Mouse (Mus musculus) heart, embryonic 14.5 days (tissue): ENCODE measurements around the gene Tap2. TPM values are rescaled to one million over a fixed set of nuclear protein-coding genes. Genes with fewer than 3 reads are reported as not detected.
A peak's percentile ranks its signal among the peaks of the same experiment; 100 is the strongest.

ENCODE experiments used
- ATAC-seq: fragments of 200-750 bp; cut with Nextera tagmentation; 2 replicates; pipeline ENCODE4 v1.8.0; 2017; ENCODE audit warnings: low read depth, moderate TSS enrichment; ENCODE audit not compliant: insufficient number of reproducible peaks, insufficient read depth, low FRiP score
- H3K27ac ChIP-seq, 2 experiments: fragments of 200-500 bp in 1 of 2; fragments of 300-500 bp in 1 of 2; sonication (generic) in 1 of 2; replicated peaks in 1 of 2; 2 replicates each; pipeline ENCODE4 v1.5.1; 2012 to 2014; ENCODE audit warnings: low read depth in 2 of 2, low read length in 2 of 2, control low read depth in 1 of 2, mild to moderate bottlenecking in 1 of 2, mixed read lengths in 1 of 2; ENCODE audit not compliant: control insufficient read depth in 1 of 2, insufficient read depth in 1 of 2
- H3K27me3 ChIP-seq: fragments of 300-500 bp; sonication (generic); 2 replicates; pipeline ENCODE4 v1.6.1; 2014; ENCODE audit warnings: mild to moderate bottlenecking, low read length, control low read depth; ENCODE audit not compliant: control insufficient read depth, insufficient read depth
- H3K36me3 ChIP-seq: fragments of 300-500 bp; sonication (generic); 2 replicates; pipeline ENCODE4 v1.6.1; 2014; ENCODE audit warnings: mild to moderate bottlenecking, control low read depth, low read length, mixed read lengths; ENCODE audit not compliant: control insufficient read depth, insufficient read depth
- H3K4me1 ChIP-seq, 2 experiments: fragments of 200-500 bp in 1 of 2; fragments of 300-500 bp in 1 of 2; sonication (generic) in 1 of 2; 2 replicates each; pipeline ENCODE4 v1.6.1; 2012 to 2014; ENCODE audit warnings: low read length in 2 of 2, control low read depth in 1 of 2, mixed read lengths in 1 of 2; ENCODE audit not compliant: control insufficient read depth in 2 of 2, insufficient read depth in 2 of 2
- H3K4me2 ChIP-seq: fragments of 300-500 bp; sonication (generic); 2 replicates; pipeline ENCODE4 v1.6.1; 2014; ENCODE audit warnings: mild to moderate bottlenecking, low read length
- H3K4me3 ChIP-seq, 2 experiments: fragments of 200-500 bp in 1 of 2; fragments of 300-500 bp in 1 of 2; sonication (generic) in 1 of 2; 2 replicates each; pipeline ENCODE4 v1.5.1; 2012 to 2014; ENCODE audit warnings: low read length in 2 of 2, mild to moderate bottlenecking in 2 of 2, control low read depth in 1 of 2, low read depth in 1 of 2, moderate library complexity in 1 of 2; ENCODE audit not compliant: control insufficient read depth in 1 of 2, insufficient read depth in 1 of 2
- H3K9ac ChIP-seq: fragments of 300-500 bp; sonication (generic); 2 replicates; pipeline ENCODE4 v1.6.1; 2014; ENCODE audit warnings: mild to moderate bottlenecking, low read length
- H3K9me3 ChIP-seq: fragments of 300-500 bp; sonication (generic); 2 replicates; pipeline ENCODE4 v1.6.1; 2016; ENCODE audit warnings: low read length, control low read depth; ENCODE audit not compliant: control insufficient read depth
- WGBS: fragments of 180-500 bp; shearing (Covaris S2); extraction: QIAGEN DNeasy Blood & Tissue Kit; methylation state at CpG from one replicate; pipeline ENCODE4 v1.1.7; 2014; 5-methylcytosine and 5-hydroxymethylcytosine counted together
- polyA plus RNA-seq: library from polyadenylated mRNA; unstranded; fragments of >200 nt; fragmentation: Nextera tagmentation; extraction: Ambion mirVana; gene quantifications from 2 replicates; pipeline ENCODE4 v1.2.1, GENCODE M21; 2014

The Tap2 gene
- polyA plus RNA-seq, 1 experiment from 2014 or later = 2.1 TPM

GRCm38 (mm10) chr17:34201506-34202055 lies 1.7 kb upstream of the Tap2 start:
- Histone ChIP-seq H3K27ac (no peak overlapping the region), H3K9me3 (no peaks in the 10 kb centered on the region), H3K4me3 (no peak overlapping the region), H3K4me1 (peaks cover 7 to 20% of the 10 kb centered on the region in 2 experiments; a peak in 3 of 4 replicates), H3K27me3 (peaks cover 60% of the 10 kb centered on the region), H3K4me2 (no peak overlapping the region), H3K36me3 (no peaks in the 10 kb centered on the region), H3K9ac (no peak overlapping the region)
- WGBS = 61% methylated on average over 7 of the region's 7 CpGs
- ATAC-seq = no peak

DNA sequence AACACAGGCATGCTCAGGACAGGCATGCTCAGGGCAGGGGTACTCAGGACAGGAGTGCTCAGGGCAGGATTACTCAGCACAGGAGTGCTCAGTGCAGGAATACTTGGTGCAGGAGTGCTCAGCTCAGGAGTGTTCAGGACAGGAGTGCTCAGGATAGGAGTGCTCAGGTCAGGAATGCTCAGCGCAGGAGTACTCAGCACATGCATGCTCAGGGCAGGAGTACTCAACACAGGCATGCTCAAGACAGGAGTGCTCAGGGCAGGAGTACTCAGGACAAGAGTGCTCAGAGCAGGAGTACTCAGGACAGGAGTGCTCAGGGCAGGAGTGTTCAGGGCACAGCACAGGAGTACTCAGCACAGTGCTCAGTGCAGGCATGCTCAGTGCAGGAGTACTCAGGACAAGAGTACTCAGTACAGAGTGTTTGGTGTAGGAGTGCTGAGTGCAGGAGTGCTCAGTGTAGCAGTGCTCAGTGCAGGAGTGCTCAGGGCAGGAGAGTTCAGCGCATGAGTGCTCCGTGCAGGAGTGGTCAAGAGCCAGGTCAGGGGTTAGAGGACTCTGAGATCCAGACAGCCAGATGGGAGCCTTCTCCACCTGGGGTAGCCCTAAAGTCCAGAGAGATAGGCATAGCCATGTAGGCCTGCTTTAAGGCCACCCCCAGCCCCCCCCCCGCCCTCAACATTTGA lies 426 bp upstream of the Tap2 start:
- Histone ChIP-seq H3K9ac (no peak overlapping the region), H3K4me1 (peaks cover 5 to 10% of the 10 kb centered on the region in 2 experiments; a peak in 3 of 4 replicates), H3K9me3 (no peaks in the 10 kb centered on the region), H3K36me3 (no peaks in the 10 kb centered on the region), H3K27ac (no peak overlapping the region), H3K4me2 (no peak overlapping the region), H3K4me3 (no peak overlapping the region), H3K27me3 (peaks cover 52% of the 10 kb centered on the region)
- WGBS = 76% methylated on average over 4 of the region's 4 CpGs
- ATAC-seq = no peak

- no peak for ATAC-seq
- under 1% methylated on average over 44 of the region's 44 CpGs for WGBS
Measured at GRCm38 (mm10) chr17:34204303-34205010, 1.1 kb downstream of the Tap2 start.

DNA sequence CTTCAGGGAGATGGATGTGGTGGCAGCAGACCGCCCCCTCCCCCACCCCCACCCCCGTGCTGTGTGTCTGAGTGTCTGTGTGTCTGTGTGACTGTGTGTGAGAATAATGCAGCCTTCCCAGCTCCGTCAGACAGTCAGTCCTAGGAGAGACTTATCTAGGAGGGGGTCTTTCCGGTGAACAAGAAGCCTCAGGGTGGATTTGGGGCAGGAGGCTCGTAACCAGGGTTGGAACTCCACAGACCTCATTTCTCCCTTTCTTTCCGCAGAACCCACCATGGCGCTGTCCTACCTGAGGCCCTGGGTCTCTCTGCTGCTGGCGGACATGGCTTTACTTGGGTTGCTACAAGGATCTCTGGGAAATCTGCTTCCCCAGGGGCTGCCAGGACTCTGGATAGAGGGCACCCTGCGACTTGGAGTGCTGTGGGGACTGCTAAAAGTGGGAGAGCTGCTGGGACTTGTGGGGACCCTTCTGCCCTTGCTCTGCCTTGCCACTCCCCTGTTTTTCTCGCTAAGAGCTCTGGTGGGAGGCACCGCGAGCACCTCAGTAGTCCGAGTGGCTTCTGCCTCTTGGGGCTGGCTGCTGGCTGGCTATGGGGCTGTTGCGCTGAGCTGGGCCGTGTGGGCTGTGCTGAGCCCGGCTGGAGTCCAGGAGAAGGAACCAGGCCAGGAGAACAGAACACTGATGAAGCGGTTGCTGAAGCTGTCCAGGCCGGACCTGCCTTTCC lies 1.9 kb downstream of the Tap2 start:
- Histone ChIP-seq H3K9me3 (no peaks in the 10 kb centered on the region), H3K27ac (no peak overlapping the region), H3K4me2 (peak overlapping the region; percentile 97), H3K9ac (peak overlapping the region; percentile 80), H3K4me1 (peaks cover 4 to 5% of the 10 kb centered on the region in 2 experiments; a peak in 2 of 4 replicates), H3K27me3 (peaks cover 45% of the 10 kb centered on the region), H3K36me3 (no peaks in the 10 kb centered on the region), H3K4me3 (peak overlapping the region; percentile 81 to 92)
- WGBS = 8% methylated on average over 18 of the region's 18 CpGs
- no peak for ATAC-seq

More at GRCm38 (mm10) chr17:34204303-34205010, 1.1 kb downstream of the Tap2 start:
- Histone ChIP-seq H3K9ac (peak overlapping the region; percentile 80), H3K36me3 (no peaks in the 10 kb centered on the region), H3K4me1 (peaks cover 4 to 5% of the 10 kb centered on the region in 2 experiments; a peak in 2 of 4 replicates), H3K27ac (no peak overlapping the region), H3K4me3 (peak overlapping the region; percentile 81 to 92), H3K4me2 (peak overlapping the region; percentile 97), H3K27me3 (peaks cover 44% of the 10 kb centered on the region), H3K9me3 (no peaks in the 10 kb centered on the region)

DNA sequence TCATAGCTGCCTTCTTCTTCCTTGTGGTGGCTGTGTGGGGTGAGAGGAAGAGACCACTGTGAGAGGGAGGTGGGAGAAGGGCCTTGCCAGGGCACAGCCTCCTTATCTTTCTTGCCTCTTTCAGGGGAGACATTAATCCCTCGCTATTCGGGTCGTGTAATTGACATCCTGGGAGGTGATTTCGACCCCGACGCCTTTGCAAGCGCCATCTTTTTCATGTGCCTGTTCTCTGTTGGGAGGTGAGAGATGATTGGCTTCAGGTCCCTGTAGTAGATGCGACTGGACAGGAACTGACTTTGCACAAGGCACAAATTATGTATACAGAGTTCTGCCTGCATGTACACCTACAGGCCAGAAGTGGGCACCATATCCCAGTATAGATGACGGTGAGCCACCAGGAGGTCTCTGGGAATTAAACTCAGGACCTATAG lies 2.4 kb downstream of the Tap2 start:
- Histone ChIP-seq H3K9ac (no peak overlapping the region; the same call in 1 of the 2 replicates), H3K4me1 (peaks cover 4 to 5% of the 10 kb centered on the region in 2 experiments; a peak in 2 of 4 replicates), H3K4me2 (peak overlapping the region; percentile 97), H3K9me3 (no peaks in the 10 kb centered on the region), H3K4me3 (peak overlapping the region in 1 of 2 experiments; percentile 81; a peak in 2 of 4 replicates), H3K36me3 (no peaks in the 10 kb centered on the region), H3K27ac (no peak overlapping the region), H3K27me3 (peaks cover 46% of the 10 kb centered on the region)
- 17% methylated on average over 9 of the region's 9 CpGs for WGBS
- ATAC-seq = no peak

DNA sequence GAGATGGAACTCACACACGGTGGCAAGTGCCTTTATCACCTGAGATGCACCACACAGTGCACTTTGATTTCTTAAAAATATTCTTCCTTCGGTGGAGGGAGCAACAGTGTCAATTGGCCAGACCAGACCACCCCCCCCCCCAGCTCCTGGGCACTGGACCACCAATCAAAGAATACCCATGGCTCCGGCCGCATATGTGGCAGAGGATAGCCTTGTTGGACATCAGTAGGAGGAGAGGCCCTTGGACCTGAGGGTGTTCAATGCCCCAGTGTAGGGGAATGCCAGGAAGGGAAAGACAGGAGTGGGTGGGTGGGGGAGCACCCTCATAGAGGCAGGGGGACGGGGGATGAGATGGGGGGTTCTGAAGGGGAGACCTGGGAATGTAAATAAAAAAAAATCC lies 3.4 kb downstream of the Tap2 start:
- ATAC-seq = no peak
- Histone ChIP-seq H3K36me3 (no peaks in the 10 kb centered on the region), H3K9me3 (no peaks in the 10 kb centered on the region), H3K4me2 (no peak overlapping the region), H3K27me3 (peaks cover 46% of the 10 kb centered on the region), H3K4me1 (peaks cover 4 to 5% of the 10 kb centered on the region in 2 experiments; a peak in 2 of 4 replicates), H3K27ac (no peak overlapping the region), H3K4me3 (no peak overlapping the region), H3K9ac (no peak overlapping the region)
- WGBS = 84% methylated on average over 5 of the region's 5 CpGs

DNA sequence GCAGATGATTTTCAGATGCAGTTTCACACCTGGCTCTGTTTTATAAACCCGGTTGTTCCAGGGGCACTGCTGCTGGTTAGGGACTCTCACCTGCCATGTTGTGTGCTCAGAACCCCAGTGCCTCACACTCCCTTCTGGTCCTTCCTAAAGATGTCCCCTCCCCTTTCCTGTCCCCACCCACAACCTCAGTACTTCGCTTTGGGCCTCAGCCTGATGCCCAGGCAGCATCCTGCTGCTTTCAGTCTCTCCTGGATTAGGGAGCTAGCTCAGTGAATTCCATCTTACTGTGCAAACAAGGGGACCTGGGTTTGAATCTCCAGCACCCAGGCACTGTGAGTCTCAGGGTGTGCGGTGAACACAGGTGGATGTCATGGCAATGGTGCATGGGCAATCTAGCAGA lies 4.1 kb downstream of the Tap2 start:
- Histone ChIP-seq H3K36me3 (no peaks in the 10 kb centered on the region), H3K27me3 (peaks cover 53% of the 10 kb centered on the region), H3K9ac (no peak overlapping the region), H3K27ac (no peak overlapping the region), H3K4me2 (no peak overlapping the region), H3K4me1 (peaks cover 4 to 5% of the 10 kb centered on the region in 2 experiments; a peak in 2 of 4 replicates), H3K4me3 (no peak overlapping the region), H3K9me3 (no peaks in the 10 kb centered on the region)
- ATAC-seq = no peak
- 55% methylated on average over 3 of the region's 3 CpGs for WGBS
